Mouse (Mus musculus) kidney, adult 2 months (tissue): ENCODE data around the gene Ikzf4.

Experiments
- CTCF ChIP-seq: fragments of 200-500 bp; conservative IDR thresholded peaks from 2 replicates; pipeline ENCODE4 v1.5.1; 2011; ENCODE audit warnings: low read depth, mild to moderate bottlenecking, control low read depth, low read length, moderate library complexity, mixed read lengths; ENCODE audit not compliant: insufficient read depth, insufficient read length
- POLR2A ChIP-seq: fragments of 200-500 bp; IDR thresholded peaks from one replicate; pipeline ENCODE4 v1.6.1; 2011; ENCODE audit warnings: low read depth, low read length, control low read depth

DNA sequence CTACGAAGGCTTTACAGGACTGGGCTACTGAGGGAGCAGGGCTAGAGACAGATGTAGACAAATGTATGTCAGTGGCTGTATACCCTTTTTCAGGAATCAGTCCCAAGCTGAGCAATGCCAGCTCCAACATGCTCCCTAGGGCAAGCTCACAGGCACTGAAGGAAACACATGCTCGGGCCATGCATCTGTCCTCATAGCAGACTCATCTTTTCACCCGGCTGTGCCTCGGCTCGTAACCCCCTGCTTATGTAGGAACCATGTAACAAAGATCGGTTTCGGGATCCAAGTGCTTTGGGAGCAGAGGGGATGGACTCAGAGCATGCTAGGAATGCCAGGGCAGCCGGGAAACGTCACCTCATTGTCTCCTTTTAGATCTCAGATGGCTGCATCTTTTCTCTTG is 13.7 kb upstream of the Ikzf4 start:
- TF ChIP-seq POLR2A: no peak
- no peak for TF ChIP-seq CTCF
